Mouse (Mus musculus): Measurements from ENCODE around the gene Slc12a7.

GRCm38 (mm10) chr13:73836491-73836890 lies 103.6 kb downstream of the Slc12a7 start:
- TF ChIP-seq CTCF (IDR thresholded peaks at IDR 0.05; ENCODE audit: low read depth, low read length) (no peak), POLR2A (IDR thresholded peaks at IDR 0.05; ENCODE audit: borderline replicate concordance, low read depth, low read length) (no peak)
